Mouse (Mus musculus) NIH3T3 (cell line): ENCODE measurements around the gene Arhgef15.
"Not testable (repeated sequence)": the region's sequence is repeated elsewhere in the genome, so short reads cannot be mapped to it uniquely, and the experiment has no call there.

ENCODE experiments used
- DNase-seq: peaks from one replicate; pipeline ENCODE4 v3.0.0-alpha.2; 2012; ENCODE audit warnings: low read depth

Arhgef15 gene

DNA sequence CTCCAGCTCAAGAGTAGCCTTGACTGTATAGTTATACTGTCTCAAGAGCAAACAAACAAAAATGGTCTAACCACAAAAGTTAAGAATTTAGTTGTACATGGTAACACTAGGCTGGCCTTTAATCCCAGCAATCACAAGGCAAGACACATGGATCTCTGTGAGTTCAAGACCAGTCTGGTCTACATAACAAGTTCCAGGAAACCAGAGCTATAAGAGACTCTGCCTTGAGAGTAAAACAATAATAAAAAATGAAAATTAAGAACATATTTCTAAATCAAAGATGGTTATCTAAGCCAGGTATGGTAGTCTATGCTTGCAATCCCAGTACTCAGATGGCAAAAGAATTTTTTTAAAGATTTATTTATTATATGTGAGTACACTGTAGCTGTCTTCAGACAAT is 7.8 kb upstream of the Arhgef15 start:
- DNase-seq, result no peak

DNA sequence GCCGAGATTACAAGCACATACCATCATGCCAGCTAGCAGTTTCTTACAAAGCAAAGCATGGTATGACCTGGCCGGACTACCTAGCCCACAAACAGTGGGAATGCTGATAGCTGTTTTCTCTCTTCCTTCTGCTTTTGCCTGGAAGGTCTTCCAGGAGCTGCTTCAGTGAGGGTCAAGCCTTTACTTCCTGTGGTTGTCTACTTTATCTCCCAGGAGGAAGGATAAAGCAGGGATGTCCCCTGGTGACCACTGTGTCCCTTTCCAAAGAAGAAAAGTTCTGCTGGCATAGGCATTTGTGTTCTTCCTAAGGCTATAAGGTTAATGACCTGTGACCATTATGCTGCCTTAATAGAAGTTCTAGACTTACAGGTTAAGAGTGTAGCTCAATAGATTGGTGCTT is 6.1 kb upstream of the Arhgef15 start:
- no peak for DNase-seq

DNA sequence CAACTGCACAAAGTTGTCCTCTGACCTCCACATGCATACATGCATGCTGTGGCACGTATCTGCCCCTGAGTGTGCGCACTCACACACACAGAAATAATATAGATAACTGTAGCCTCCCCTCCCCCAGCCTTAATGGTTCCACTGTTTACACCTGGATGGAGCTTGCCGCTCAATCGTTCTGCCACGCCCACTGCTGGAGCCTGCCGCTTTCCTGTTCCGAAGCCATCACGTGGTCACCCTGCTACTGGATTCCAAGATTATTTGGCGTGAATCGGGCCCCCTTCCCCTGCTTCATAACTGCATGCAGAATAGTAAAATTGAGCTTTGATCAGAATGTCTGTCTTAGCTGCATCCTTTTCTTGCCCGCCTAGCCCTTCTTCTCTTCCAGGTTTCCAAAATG is 4.9 kb upstream of the Arhgef15 start:
- DNase-seq, result not testable (repeated sequence)

DNA sequence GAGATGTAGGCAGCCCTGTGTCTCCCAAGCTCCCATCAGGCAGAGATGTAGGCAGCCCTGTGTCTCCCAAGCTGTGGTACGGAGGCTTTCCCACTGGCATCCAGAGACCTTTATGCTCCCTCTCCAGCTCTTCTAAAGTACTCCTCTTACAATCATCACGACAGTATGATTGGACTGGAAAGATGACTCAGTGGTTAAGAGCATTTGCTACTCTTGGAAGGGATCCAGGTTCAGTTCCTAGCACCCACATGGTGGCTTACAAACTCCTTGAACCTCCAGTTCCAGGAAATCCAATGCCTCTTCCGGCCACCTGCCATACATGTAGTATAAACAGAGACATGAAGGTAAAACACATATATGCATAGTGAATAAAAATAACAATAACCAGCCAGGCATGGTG is 4.3 kb upstream of the Arhgef15 start:
- DNase-seq, result peak; percentile 69

DNA sequence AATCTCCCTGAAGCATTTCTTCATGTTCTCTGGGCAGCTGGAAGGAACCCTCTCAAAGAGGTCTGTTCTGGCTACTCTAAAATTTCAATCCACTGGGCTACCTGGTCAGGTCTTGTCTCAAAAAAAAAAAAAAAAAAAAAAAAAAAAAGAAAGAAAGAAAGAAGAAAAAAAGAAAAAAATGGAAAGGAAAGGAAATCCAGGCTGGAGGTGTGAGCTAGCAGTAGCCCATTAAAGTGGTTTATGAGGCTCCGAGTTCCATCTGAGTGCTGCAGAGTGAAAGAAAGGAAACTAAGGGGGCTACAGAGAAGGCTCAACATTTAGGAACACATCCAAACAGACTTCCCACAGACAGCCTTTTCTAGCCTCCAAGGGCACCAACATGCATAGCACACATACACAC is 691 bp upstream of the Arhgef15 start:
- no peak for DNase-seq

DNA sequence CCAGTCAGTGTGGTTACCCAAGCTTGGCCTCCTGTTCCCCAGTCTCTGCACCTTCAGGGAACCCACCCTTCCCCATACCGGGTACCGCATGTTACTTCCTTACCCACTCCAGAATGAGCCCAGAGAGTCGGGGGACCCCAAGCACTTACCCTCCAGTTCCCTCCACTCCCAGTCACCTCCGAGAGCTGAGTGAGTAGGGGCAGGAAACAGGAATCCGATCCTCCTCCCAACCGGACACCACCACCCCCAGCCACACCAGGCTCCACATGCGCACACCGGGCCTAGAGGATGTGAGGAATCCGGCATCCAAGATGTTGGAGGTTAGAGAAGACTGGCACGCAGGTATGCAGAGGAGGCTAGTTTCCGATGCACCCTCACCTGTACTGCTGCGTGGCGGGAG is 583 bp downstream of the Arhgef15 start:
- DNase-seq, result no peak

DNA sequence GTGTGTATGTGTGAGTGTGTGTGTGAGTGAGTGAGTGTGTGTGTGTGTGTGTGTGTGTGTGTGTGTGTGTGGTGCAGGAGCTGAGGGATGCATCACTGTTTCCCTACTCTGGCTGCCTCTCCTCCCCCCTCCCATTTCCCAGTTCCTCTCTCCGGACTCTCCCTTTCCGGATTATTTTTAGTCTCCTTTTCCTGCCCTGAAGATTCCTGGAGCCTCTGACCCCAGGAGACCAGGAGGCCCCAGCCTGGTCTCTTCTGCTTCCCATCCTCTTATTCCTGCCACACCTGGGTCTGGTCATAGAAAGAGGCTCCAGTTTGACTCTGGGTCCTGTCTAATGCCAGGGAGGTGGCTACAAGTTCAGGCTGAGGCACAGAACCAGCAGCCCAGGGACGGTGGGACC is 1.2 kb downstream of the Arhgef15 start:
- no peak for DNase-seq

DNA sequence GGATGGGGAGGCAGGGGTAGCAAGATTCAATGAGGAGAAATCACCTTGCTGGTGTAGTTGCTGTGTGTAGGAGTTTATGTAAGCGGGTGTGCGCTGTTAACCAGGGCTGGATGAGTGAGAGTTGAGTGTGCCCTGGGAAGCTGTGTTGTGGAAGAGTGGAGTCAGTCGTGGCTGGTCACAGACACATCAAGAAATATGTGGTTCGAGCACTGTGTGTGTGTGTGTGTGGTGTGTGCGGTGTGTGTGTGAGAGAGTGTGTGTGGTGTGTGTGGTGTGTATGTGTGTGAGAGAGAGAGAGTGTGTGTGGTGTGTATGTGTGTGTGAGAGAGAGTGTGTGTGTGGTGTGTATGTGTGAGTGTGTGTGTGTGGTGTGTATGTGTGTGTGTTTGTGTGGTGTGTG is 1.8 kb downstream of the Arhgef15 start:
- no peak for DNase-seq

DNA sequence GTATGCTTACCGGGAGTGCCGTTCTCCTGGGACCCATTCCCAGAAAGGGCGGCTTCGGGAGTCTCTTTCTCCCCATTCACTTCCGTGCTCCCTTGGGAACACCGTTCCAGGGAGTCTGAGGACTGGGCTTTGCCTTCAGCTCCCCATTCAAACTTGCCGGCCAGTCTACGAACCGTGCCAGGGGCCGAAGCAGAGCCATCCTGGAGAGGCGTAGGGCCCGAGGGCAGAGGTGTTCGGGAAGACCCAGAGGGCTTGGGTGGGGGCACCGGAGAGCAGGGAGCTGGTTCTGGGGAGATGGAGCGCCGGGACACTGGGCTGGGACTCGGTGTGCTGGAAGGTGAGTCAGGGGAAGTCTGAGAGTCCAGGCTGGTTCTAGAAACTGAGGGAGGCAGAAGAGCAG is 2.9 kb downstream of the Arhgef15 start:
- DNase-seq, result no peak

DNA sequence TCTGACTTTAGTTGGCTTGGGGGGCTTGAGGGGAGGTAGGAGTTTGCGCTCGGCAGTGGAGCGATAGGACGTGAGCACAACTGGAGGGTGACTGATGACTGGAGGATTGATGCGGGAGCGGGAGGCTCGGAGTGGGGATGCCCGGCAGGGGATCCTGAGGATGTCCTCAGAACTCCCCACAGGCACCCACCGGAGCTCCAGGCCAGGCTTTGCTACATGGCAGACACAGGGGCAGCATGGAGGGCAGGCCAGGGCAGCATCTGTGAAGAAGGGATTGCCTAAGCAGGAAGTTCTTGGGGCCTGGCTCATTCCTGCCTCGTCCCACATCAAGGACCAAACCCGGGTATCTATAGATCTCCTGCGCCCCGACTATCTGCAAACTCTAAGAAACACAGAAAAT is 3.4 kb downstream of the Arhgef15 start:
- DNase-seq, result no peak

DNA sequence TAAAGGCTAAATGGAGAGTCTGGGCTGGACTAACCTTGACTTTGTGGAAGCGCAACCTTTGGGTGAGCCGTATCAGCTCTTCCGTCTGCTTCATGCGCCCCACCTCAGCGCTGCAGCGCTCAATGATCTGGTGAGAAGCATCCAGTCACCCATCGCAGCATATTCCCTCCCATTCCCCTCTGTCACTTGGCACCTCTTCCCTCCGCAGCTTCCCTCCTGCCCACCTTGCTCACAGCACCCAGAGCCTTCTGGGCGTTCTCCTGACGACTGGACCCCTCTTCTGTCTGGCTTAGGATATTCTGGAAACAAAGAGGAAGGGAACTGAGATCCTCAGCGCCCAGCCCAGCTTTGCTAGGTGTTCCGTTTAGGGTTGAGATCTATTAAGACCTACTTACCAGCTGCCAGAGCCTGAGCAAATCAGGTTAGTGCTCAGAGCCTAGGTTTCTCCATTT is 9.7 kb downstream of the Arhgef15 start:
- peak; percentile 29 for DNase-seq

DNA sequence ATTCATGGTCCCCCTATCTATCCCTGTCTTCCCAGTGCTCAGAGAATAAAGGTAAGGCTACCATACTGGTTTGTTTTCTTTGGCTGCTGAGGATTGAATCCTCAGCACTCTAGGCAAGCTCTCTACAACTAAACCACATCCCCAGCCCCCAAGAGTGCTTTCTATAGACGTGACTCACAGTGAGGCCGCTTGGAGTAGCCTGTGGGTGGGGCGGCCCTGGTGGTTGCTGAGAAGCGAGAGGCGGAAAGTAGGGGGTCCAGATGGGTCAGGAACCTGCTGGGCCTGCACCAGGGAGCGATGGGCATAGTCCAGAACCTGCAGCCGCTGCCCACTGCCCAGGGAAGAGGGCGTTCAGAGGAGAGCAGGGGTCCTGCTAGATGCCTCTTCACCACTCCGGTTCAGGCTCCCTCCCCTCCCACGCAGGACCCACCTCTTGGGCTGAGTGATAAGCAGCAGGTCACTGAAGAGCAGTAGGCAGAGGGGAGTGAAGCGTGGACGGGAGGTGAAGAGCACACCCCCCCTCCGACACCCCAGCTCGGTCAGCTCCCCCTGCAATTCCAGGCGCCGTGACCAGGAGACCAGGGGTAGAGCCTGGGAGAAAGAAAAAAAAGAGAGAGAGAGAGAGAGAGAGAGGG is 10.4 kb downstream of the Arhgef15 start:
- peak; percentile 93 for DNase-seq

DNA sequence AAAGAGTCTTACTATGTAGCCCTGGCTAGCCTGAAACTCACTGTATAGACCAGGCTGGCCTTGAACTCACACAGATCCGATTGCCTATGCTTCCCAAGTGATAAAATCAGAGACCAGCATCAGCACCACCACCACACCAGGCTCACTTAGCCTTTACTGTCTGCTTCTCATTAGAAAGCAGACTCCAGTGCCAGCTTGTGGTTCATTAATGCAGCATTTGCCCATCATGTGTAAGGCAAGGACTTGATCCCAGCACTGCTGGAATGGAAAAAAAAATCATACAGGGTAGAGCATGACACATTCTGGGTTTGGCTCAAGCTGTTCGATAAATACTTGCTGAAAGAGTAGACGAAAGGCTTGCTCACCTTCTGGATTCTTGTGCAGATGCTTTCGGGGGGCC is 11.3 kb downstream of the Arhgef15 start:
- DNase-seq, result peak; percentile 85

DNA sequence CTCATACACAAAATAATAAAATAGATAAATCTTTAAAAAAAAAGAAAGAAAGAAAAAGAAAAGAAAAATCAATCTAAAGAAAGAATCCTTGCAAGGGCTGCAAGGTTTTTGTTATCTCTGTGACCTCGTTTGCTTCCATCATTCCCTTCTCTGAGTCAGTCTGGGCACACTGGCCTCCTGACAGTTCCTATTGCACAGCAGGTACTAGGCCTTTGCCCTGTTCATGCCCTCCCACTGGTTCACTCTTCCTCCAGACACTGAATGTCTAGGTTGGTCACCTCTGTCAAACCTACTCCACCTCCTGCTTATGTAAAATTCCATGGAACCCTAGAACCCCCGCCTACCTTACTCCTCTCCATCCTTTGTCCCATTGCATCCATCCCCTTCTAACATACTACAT is 12.0 kb downstream of the Arhgef15 start:
- no peak for DNase-seq

DNA sequence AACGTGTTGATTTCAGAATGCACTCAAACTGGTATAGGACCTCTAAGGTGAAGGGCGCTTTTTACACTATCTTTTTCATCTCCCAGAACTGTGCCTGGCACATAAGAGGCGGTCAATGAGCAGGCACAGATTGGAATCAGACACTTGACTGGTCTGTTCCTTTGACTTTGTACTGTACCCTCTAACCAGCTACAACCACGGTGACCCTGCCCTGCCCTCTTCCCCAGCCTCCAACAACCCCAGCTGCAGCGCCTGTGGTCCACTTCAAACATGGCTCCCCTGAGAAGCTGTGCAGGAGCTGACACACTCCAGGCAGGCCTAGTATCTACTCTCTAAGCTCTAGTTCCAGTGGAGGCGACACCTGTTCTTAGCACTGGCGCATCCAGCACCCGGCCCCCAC is 14.5 kb downstream of the Arhgef15 start:
- no peak for DNase-seq

DNA sequence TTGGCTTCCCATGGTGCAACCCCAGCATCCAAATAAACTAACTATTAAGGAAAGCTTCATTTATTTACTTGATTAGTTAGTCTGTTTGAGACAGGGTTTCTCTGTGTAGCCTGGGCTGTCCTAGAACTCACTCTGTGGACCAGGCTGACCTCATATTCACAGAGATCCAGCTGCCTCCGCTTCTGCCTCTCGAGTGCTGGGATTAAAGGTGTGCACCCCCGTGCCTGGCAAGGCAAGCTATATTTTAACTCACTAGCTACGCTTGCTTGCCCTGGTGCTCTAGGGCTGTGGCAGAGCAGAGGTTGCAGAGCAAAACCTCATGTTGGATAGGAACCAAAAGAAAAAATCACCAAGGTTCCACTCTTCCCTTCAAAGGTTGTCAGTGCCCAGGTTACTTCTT is 16.8 kb downstream of the Arhgef15 start:
- no peak for DNase-seq

DNA sequence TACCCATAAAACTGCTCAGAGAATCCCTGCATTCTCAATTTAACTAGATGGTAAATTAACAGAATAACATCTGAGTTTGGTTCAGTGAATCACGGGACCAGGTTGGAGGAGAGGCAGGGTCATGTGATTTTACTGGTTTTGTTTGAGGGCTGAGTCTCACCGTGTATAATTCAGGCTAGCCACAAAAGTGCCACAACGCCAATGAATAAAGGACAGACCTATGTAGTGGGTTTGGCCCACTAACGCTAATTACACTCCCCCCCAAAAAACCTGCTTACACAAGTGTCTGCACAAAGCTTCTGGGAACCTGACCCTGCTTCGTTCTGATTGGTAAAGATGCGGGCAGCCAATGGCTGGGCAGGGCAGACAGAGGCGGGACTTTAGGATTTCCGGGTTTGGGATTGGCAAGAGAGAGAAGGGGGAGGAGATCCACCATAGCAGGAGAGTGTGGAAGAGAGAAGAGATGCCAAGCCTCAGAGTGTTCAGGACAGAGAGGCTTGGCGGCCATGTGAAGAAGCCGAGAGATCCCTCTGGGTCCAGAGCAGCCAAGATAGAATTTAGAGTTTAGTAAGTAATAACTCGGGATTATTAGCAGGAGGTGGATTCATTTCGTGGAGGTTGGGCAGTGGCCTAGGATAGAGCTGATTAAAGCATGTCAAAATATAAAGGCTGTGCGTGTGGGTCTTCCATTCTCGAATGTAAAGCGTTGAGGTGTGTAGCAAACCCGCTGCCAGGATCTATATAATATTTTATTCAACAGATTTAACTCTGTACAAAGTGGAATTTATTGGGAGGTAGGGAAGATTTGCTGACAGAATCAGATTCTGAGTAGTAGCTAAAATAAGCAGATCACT is 17.6 kb downstream of the Arhgef15 start:
- DNase-seq, result peak; percentile 94

DNA sequence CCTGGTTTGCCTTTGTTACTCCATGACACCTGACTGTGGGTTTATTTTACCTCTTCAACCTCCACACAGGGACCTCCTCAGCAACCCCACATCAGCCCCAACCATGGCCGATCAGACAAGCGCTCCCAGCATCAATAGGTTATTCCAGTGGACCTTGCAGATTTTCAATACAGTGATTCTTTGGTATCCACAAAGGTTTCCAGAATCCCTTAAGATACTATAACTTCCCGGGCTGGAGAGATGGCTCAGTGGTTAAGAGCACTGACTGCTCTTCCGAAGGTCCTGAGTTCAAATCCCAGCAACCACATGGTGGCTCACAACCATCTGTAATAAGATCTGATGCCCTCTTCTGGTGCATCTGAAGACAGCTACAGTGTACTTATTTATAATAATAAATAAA is 20.3 kb downstream of the Arhgef15 start:
- not testable (repeated sequence) for DNase-seq

DNA sequence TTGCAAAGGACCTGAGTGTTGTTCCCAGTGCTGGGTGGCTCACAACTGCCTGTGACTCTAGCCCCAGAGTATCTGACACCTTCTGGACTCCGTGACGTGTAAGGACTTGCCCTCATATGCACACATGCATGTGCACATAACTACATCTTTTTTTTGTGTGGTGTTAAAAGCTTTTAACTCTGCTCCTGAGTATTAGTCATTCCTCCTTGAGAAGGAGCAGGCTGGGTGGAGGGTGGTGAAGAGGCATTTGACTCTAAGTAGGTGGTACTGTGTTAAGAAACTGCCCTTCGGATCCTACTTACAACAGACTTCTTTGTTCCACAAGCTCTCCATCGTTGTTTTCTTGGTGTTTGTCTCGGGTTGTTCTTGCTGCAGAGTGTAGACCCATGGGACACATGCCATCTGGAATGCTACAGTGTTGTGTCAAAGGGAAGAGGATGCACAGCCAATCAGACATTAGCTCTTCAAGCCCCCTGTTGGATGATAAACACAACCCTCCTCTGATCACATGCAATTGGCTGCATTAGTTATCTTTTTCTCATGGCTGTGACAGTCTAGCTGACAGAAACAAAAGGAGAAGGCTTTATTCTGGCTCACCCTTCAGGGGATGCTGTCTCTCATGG is 23.3 kb downstream of the Arhgef15 start:
- no peak for DNase-seq

DNA sequence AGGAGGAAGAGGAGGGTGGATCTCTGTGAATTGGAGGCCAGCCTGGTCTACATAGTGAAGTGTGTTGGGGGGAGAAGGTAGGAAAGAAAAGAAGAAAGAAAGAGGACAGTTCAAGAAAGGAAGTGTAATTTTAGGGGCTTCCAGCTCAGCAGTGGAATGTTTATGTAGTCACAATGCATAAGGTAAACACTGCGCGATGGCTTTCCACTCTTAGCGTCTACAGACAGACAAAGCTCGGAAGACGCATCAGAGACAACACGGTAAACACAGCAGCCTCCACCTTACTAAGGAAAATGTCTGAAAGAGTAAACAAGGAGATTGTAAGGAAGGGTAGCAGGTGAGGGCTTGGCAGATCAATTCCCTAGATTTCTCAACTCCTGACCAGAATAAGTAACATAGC is 27.3 kb downstream of the Arhgef15 start:
- DNase-seq, result no peak

DNA sequence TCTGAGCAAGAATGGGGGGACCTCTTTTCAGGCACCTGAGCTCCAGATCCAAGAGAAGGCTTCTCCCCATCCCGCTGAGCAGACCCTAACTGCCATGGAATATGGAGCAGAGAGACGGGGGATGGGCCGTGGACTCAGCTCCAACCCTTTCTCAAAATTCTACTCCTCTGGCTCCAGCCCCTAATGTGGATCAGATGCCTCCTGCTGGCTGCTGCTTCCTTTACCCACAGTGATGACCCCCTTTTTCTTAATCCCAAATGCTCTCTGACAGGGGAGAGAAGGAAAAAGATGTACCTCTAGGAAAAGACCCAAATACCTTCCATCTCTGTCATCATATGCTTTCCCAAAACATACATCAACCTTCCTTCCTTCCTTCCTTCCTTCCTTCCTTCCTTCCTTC is 30.3 kb downstream of the Arhgef15 start, which contains the start of gene Odf4:
Gene Odf4 (minus strand): TSS at position 101 of the 400 bp plus-strand sequence.
- no peak for DNase-seq

DNA sequence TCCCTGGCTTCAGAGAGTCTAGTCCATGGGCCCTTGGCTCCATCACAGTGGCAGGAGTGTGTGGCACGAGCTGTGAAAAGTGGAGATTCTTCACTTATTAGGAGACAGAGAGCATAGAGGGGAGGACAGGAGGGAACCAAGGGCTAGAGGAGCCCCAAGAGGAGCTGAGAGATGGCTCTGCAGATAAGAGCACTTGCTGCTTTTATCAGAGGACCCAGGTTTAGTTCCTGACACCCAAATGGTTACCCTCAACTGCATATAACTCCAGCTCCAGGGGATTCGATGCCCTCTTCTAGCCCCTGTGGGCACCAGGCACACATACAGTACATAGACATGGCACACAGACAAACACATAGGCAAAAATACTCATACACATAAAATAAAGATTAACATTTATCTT is 32.5 kb downstream of the Arhgef15 start:
- no peak for DNase-seq

DNA sequence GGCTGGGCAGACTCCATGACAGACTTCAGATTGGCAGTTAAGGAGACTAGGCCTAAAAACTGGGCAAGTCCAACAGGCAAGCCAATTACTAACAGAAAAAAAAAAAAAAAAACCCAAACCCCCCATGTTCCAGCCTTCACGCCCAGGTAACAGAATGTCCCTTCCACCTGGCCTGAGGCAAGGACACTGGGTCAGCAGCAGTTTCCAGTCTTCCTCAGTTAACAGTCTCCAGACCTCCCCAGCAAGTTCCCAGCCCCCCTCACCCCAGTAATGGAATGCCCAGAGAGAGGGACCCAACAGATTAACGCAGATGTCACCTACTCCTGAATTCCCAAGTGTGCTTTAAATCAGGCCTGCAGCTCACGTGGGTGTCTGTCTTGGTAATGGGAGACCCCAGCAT is 34.1 kb downstream of the Arhgef15 start:
- no peak for DNase-seq
